Mouse (Mus musculus): Measurements from ENCODE around the gene Cldn10.

- TF ChIP-seq CTCF (IDR thresholded peaks at IDR 0.05; ENCODE audit: low read depth, low read length): no peak
- no peak for TF ChIP-seq GATA1 (IDR thresholded peaks at IDR 0.05; ENCODE audit: borderline replicate concordance, low read length)
- no peak for TF ChIP-seq POLR2AphosphoS5 (IDR thresholded peaks at IDR 0.05; ENCODE audit: insufficient replicate concordance, low read depth, low read length)
- no peak for TF ChIP-seq TAL1 (conservative IDR thresholded peaks at IDR 0.05; ENCODE audit: low read depth, low read length)
- no peak for TF ChIP-seq GATA2 (IDR thresholded peaks at IDR 0.05; ENCODE audit: borderline replicate concordance, low read depth, low read length)
These were observed 107.5 kb downstream of the Cldn10 start for GRCm38 (mm10) chr14:118895228-118895627.
